Mouse (Mus musculus) megakaryocyte, adult 5-6 weeks (primary cell): ENCODE data around the gene Fam149a. TPM values are rescaled to one million over a fixed set of nuclear protein-coding genes. Genes with fewer than 3 reads are reported as not detected.
A peak's percentile ranks its signal among the peaks of the same experiment; 100 is the strongest.

Source experiments
- ATAC-seq: 2 replicates; pipeline ENCODE4 v1.8.0; 2016; ENCODE audit warnings: mild to moderate bottlenecking, inconsistent platforms; ENCODE audit not compliant: poor library complexity, severe bottlenecking
- total RNA-seq, 2 experiments: library from RNA; stranded (forward) in 1 of 2; stranded (reverse) in 1 of 2; fragments of 153-499, 151-499 nt in 1 of 2; fragments of 221-1000, 200-1000 nt in 1 of 2; gene quantifications; 2 replicates each; pipeline versions ENCODE4 v1.2.3 to v1.2.4; 2015 to 2017

Gene Fam149a
- total RNA-seq (2015) (0.31 and 0.36 TPM in 2 replicates), total RNA-seq (2017) (0.15 TPM in 1 of 2 replicates, not detected in the other)

DNA sequence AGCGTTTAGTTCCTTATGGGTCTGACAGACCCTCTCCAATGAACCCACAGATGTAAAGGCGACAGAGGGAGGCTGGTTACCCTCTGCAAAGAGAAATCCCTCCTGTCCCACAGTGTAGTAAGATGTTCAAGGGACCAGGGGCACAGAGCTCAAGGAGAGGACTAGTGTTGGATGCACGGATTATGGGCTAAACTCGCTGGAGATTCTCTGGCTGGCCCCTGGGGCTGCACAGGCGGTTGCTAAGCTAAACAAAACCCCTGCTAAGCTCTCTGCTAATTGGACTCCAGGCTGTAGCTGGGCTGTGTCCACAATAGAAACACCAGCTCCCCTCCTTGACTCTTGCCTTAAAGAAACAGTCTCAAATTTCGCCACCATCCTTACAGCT, at the start of gene Fam149a:
Gene Fam149a (minus strand): TSS at position 329 of the 385 bp plus-strand sequence.
- no peak for ATAC-seq

- ATAC-seq: no peak
Observed at GRCm38 (mm10) chr8:45420151-45420550, 38.1 kb upstream of the Fam149a start.

- ATAC-seq: peak; percentile 83
Observed at GRCm38 (mm10) chr8:45414965-45415364, 32.9 kb upstream of the Fam149a start.

DNA sequence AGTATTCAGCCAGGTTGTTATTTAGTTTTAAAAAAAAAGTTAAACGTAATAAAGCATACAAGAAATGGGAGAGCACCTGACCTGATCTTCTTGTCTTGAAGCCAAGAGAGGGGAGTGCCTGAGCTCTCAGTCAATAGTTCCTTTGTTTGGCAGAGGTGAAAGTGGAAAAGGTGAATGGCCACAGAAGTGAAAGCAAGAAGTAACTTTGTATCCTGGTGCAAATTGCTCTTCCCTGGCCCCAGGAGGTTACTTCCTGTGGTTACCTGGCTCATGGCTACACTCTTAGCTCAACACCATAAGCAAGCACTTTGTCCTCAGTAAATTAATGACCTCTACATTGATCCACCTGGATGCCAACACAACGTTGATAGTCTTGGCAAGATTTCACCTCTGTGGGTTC, 28.8 kb upstream of the Fam149a start, which contains the start of gene Tlr3:
Gene Tlr3 (minus strand): TSS at position 199 of the 400 bp plus-strand sequence.
- ATAC-seq: no peak

DNA sequence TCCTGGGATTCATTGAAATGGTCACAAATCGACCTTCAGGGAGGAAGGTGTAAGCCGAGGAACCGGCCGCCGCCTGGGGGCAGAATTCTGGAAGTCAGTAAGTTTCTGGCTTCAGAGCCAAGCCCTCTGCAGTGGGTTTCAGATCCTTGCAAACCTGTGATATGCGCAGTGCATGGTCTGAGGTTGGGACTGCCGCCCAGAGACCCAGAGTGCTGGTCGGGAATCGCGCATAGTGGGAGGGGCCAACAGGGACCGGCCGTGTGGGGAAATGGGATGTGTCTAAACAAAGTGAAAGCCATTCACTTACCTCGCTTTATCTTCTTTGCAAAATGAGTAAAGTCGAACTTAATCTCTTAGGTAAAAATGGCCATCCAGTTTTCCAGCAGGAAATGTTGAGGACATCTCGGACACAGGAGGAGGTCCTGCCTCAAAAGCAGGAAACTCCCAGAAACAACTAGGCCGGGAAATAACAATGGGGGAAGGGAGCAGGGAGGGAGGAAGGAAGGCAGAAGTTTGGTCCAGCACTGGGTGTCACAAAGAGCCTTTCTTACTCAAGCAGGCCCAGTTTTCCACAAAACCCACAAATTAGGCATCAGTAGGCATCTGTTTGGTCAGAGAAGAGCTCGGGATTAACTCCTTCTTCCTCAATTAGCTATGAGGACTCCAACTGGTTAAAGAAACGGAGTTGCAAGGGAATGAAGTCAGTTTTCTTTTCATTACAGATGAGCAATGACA, 28.2 kb upstream of the Fam149a start:
- ATAC-seq: peak; percentile 69

- no peak for ATAC-seq
Observed at GRCm38 (mm10) chr8:45409702-45410101, 27.6 kb upstream of the Fam149a start.

DNA sequence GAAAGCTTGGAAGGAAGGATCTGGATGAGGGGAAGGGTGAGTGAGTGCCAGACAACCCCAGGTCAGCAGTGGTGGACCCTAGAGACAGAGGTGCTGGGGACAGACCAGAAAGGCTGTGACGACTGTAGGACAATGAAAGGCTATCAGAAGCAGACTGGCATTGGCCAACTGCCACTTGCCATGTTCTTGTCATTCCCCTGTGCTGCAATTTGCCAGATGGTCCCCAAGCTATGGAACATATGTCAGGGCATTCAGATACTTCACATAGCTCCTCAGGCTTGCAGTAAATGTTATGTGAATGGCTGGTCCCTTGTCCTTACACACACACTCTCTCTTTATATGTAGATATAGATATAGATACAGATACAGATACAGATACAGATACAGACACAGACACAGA, 1.2 kb upstream of the Fam149a start:
- no peak for ATAC-seq

GRCm38 (mm10) chr8:45381075-45381962, 772 bp downstream of the Fam149a start:
- no peak for ATAC-seq

DNA sequence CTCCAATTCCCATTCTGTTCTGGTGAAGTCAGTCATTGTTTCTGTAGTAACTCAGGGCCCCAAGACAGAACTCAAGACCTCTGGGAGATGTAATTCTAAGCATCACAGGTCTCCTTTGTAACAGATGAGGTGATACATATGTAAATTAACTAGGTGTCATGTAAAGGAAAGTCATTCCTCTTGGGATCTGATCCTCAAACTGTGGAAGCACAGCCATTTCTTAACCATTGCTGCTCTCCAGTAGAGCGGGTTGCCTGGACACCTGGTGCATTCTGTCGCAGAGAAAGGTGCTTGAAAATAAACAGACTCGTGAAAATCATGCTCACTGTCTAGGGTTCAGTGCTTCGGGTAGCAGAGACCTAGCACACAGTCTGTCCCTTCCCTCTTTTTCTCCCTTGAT, 1.5 kb downstream of the Fam149a start:
- no peak for ATAC-seq

DNA sequence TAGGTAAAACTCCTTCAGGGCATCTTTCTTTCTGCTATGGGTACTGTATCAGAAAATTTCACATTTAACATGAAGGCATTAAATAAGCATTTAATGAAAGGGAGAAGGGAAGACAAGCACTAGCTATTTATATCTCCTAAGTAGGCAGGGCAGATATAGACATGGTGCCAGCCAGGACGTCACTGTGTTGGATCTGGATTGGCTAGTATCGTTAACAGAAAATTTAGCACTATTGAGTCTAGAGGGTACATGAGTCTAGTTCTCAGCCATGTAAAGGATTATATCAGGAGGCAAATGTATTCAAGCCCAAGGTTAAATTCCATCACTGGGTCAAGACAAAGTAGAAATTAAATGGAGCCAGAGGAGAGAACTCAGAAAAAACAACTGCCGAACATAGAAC, 8.0 kb downstream of the Fam149a start:
- no peak for ATAC-seq

GRCm38 (mm10) chr8:45367154-45367553, 14.9 kb downstream of the Fam149a start:
- ATAC-seq: peak; percentile 99

DNA sequence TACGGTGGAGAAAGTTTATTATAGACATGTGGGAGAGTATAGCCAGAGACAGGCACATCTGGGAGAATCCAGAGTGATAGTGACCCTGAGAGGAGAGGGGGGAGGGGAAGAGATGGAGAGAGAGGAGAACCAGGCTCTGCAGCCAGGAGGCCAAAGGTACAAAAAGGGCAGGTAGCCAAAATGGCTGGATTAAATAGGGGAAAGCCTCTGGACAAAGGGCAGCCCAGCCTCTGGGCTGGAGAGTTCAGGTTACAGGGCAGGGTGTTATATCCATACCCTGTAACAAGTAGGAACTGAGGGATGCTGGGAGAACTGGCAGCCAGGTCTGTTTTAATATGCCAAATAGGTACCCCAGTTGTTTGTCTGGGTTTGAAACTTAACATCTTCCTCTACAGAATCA, 18.9 kb downstream of the Fam149a start:
- no peak for ATAC-seq

GRCm38 (mm10) chr8:45362323-45362722, 19.8 kb downstream of the Fam149a start:
- no peak for ATAC-seq

GRCm38 (mm10) chr8:45359091-45359605, 22.9 kb downstream of the Fam149a start:
- ATAC-seq: 0 out of 2 replicates have a peak, but pooled peaks have one; percentile 38

DNA sequence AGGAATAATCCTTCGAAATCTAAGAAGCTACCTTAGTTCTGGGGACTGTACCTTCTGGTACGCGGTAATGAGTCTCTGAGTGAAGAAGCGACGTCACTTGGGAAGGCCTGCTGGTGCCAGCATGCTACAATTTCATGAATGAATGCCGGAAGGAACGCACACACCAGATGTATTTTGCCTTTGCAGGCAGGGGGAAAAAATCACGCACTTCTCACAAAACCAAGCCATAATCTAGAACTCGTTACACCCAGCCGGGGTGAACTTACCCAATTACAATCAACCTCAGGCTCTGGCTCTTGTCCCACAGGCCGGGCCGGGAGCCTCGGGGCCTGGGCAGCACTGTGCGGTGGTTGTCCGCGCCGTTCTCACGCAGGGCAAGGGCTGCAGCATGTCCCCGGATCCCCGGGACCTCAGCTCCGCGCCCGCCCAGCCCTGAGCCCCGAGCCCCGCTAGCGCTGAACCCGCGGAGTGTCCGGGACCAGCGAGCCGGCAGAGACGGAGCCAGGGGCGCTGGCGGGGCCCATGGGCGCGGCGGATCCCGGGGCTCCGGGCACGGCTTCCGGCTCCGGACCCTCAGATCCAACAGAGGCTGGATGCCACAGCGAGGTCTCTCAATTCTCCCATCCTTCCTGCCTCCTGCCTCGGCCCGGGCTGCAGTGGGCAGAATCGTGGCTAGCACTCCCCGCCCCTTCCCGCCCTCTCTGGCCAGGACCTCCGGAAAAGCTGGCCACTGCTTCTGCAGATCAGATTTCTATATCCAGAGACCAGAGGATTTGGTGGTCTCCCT, 23.8 kb downstream of the Fam149a start:
- no peak for ATAC-seq

- no peak for ATAC-seq
Observed at GRCm38 (mm10) chr8:45355809-45356208, 26.3 kb downstream of the Fam149a start.

GRCm38 (mm10) chr8:45345031-45345430, 37.1 kb downstream of the Fam149a start:
- peak; percentile 89 for ATAC-seq

DNA sequence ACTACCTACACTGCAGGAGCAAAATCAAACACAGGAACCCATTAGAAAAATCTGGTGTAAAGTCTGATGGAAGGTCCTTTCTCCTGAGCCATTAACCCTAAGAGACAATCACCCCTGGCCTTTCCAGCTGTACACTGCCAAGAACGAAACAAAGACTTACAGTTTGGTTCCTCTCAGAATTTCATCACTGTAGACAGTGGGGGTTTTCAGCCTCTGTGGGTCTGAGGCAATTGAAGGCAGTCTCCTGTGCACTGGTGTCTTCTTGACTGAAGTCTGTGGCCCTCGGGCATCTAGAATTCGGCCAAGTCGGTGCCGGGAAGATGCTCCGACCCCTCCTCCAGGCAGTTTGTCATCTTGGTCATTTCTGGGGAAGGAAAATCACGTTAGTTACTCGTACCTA, 37.8 kb downstream of the Fam149a start:
- peak; percentile 73 for ATAC-seq

- no peak for ATAC-seq
Observed at GRCm38 (mm10) chr8:45341630-45342628, 40.2 kb downstream of the Fam149a start.
